Mouse (Mus musculus): ENCODE results near the gene Wfdc18. TPM values are rescaled to one million over a fixed set of nuclear protein-coding genes. Genes with fewer than 3 reads are reported as not detected.

Wfdc18 gene
- polyA plus RNA-seq, 1 experiment from 2014 or later = not detected

- WGBS = 90% methylated on average over 1 of the region's 1 CpGs
These were observed 3.9 kb downstream of the Wfdc18 start for GRCm38 (mm10) chr11:83712671-83713070.

GRCm38 (mm10) chr11:83713925-83714324 is 5.1 kb downstream of the Wfdc18 start:
- no peaks in the 10 kb centered on the region for H3K27me3 ChIP-seq (replicated peaks; ENCODE audit: control insufficient read depth, insufficient read depth, low read length)
- H3K9me3 ChIP-seq (replicated peaks; ENCODE audit: control insufficient read depth, low read length) = no peaks in the 10 kb centered on the region
- no peaks in the 10 kb centered on the region for H3K4me1 ChIP-seq (ENCODE audit: control insufficient read depth, insufficient read depth, low read length)
- ATAC-seq = no peak
- no peak overlapping the region for H3K27ac ChIP-seq (ENCODE audit: low read depth, low read length)
- WGBS = 82% methylated on average over 2 of the region's 2 CpGs
- no peak overlapping the region for H3K4me3 ChIP-seq (ENCODE audit: low read depth, low read length)
- H3K36me3 ChIP-seq (ENCODE audit: control insufficient read depth, insufficient read depth, low read length) = no peaks in the 10 kb centered on the region
- DNase-seq (ENCODE audit: low spot score) = no peak
- no peak overlapping the region for H3K9ac ChIP-seq (ENCODE audit: low read length)
- no peak overlapping the region for H3K4me2 ChIP-seq (ENCODE audit: low read length)

More at GRCm38 (mm10) chr11:83712671-83713070, 3.9 kb downstream of the Wfdc18 start:
- DNase-seq (ENCODE audit: low spot score) = no peak
- Histone ChIP-seq H3K36me3 (ENCODE audit: control insufficient read depth, insufficient read depth, low read length) (no peaks in the 10 kb centered on the region), H3K27me3 (replicated peaks; ENCODE audit: control insufficient read depth, insufficient read depth, low read length) (no peaks in the 10 kb centered on the region), H3K9ac (ENCODE audit: low read length) (no peak overlapping the region), H3K4me1 (ENCODE audit: control insufficient read depth, insufficient read depth, low read length) (no peaks in the 10 kb centered on the region), H3K9me3 (replicated peaks; ENCODE audit: control insufficient read depth, low read length) (no peaks in the 10 kb centered on the region), H3K27ac (ENCODE audit: low read depth, low read length) (no peak overlapping the region), H3K4me3 (ENCODE audit: low read depth, low read length) (no peak overlapping the region), H3K4me2 (ENCODE audit: low read length) (no peak overlapping the region)
- no peak for ATAC-seq

- no peak for ATAC-seq
- no peak overlapping the region for H3K9ac ChIP-seq (ENCODE audit: low read length)
- H3K36me3 ChIP-seq (ENCODE audit: control insufficient read depth, insufficient read depth, low read length) = no peaks in the 10 kb centered on the region
- no peaks in the 10 kb centered on the region for H3K27me3 ChIP-seq (replicated peaks; ENCODE audit: control insufficient read depth, insufficient read depth, low read length)
- no peak overlapping the region for H3K4me3 ChIP-seq (ENCODE audit: low read depth, low read length)
- no peaks in the 10 kb centered on the region for H3K4me1 ChIP-seq (ENCODE audit: control insufficient read depth, insufficient read depth, low read length)
- WGBS = 92% methylated on average over 6 of the region's 6 CpGs
- no peak overlapping the region for H3K4me2 ChIP-seq (ENCODE audit: low read length)
- no peaks in the 10 kb centered on the region for H3K9me3 ChIP-seq (replicated peaks; ENCODE audit: control insufficient read depth, low read length)
- DNase-seq (ENCODE audit: low spot score) = no peak
- H3K27ac ChIP-seq (ENCODE audit: low read depth, low read length) = no peak overlapping the region
These were observed 8.3 kb downstream of the Wfdc18 start for GRCm38 (mm10) chr11:83717042-83717665.

- no peak overlapping the region for H3K27ac ChIP-seq (ENCODE audit: low read depth, low read length)
- no peak overlapping the region for H3K4me2 ChIP-seq (ENCODE audit: low read length)
- no peaks in the 10 kb centered on the region for H3K27me3 ChIP-seq (replicated peaks; ENCODE audit: control insufficient read depth, insufficient read depth, low read length)
- no peak overlapping the region for H3K4me3 ChIP-seq (ENCODE audit: low read depth, low read length)
- no peaks in the 10 kb centered on the region for H3K4me1 ChIP-seq (ENCODE audit: control insufficient read depth, insufficient read depth, low read length)
- DNase-seq (ENCODE audit: low spot score) (no peak), ATAC-seq (no peak)
- no peak overlapping the region for H3K9ac ChIP-seq (ENCODE audit: low read length)
- no peaks in the 10 kb centered on the region for H3K36me3 ChIP-seq (ENCODE audit: control insufficient read depth, insufficient read depth, low read length)
- H3K9me3 ChIP-seq (replicated peaks; ENCODE audit: control insufficient read depth, low read length) = no peaks in the 10 kb centered on the region
These were observed 12.0 kb downstream of the Wfdc18 start for GRCm38 (mm10) chr11:83720766-83721165.

- no peaks in the 10 kb centered on the region for H3K27me3 ChIP-seq (replicated peaks; ENCODE audit: control insufficient read depth, insufficient read depth, low read length)
- no peak for ATAC-seq
- H3K4me3 ChIP-seq (ENCODE audit: low read depth, low read length) = no peak overlapping the region
- H3K4me2 ChIP-seq (ENCODE audit: low read length) = no peak overlapping the region
- H3K36me3 ChIP-seq (ENCODE audit: control insufficient read depth, insufficient read depth, low read length) = no peaks in the 10 kb centered on the region
- WGBS = 73% methylated on average over 3 of the region's 3 CpGs
- DNase-seq (ENCODE audit: low spot score) = no peak
- H3K4me1 ChIP-seq (ENCODE audit: control insufficient read depth, insufficient read depth, low read length) = no peaks in the 10 kb centered on the region
- H3K9ac ChIP-seq (ENCODE audit: low read length) = no peak overlapping the region
- H3K27ac ChIP-seq (ENCODE audit: low read depth, low read length) = no peak overlapping the region
- 0 out of 2 replicates have a peak, but pooled peaks cover 2% of the 10 kb centered on the region for H3K9me3 ChIP-seq (replicated peaks; ENCODE audit: control insufficient read depth, low read length)
These were observed 20.1 kb downstream of the Wfdc18 start for GRCm38 (mm10) chr11:83728757-83729432.

- H3K4me1 ChIP-seq (ENCODE audit: control insufficient read depth, insufficient read depth, low read length) = no peaks in the 10 kb centered on the region
- no peaks in the 10 kb centered on the region for H3K27me3 ChIP-seq (replicated peaks; ENCODE audit: control insufficient read depth, insufficient read depth, low read length)
- H3K4me3 ChIP-seq (ENCODE audit: low read depth, low read length) = no peak overlapping the region
- 0 out of 2 replicates have a peak, but pooled peaks cover 5% of the 10 kb centered on the region for H3K9me3 ChIP-seq (replicated peaks; ENCODE audit: control insufficient read depth, low read length)
- H3K27ac ChIP-seq (ENCODE audit: low read depth, low read length) = no peak overlapping the region
- no peaks in the 10 kb centered on the region for H3K36me3 ChIP-seq (ENCODE audit: control insufficient read depth, insufficient read depth, low read length)
- no peak for ATAC-seq
- H3K9ac ChIP-seq (ENCODE audit: low read length) = no peak overlapping the region
- no peak overlapping the region for H3K4me2 ChIP-seq (ENCODE audit: low read length)
- no peak for DNase-seq (ENCODE audit: low spot score)
- WGBS = 96% methylated on average over 1 of the region's 1 CpGs
These were observed 22.3 kb downstream of the Wfdc18 start for GRCm38 (mm10) chr11:83731116-83731515.

- H3K36me3 ChIP-seq (ENCODE audit: control insufficient read depth, insufficient read depth, low read length) = no peaks in the 10 kb centered on the region
- WGBS = 83% methylated on average over 5 of the region's 5 CpGs
- ATAC-seq (no peak), DNase-seq (ENCODE audit: low spot score) (no peak)
- no peak overlapping the region for H3K9ac ChIP-seq (ENCODE audit: low read length)
- H3K4me3 ChIP-seq (ENCODE audit: low read depth, low read length) = no peak overlapping the region
- H3K4me1 ChIP-seq (ENCODE audit: control insufficient read depth, insufficient read depth, low read length) = no peaks in the 10 kb centered on the region
- 0 out of 2 replicates have a peak, but pooled peaks cover 5% of the 10 kb centered on the region for H3K9me3 ChIP-seq (replicated peaks; ENCODE audit: control insufficient read depth, low read length)
- H3K4me2 ChIP-seq (ENCODE audit: low read length) = no peak overlapping the region
- no peak overlapping the region for H3K27ac ChIP-seq (ENCODE audit: low read depth, low read length)
- no peaks in the 10 kb centered on the region for H3K27me3 ChIP-seq (replicated peaks; ENCODE audit: control insufficient read depth, insufficient read depth, low read length)
These were observed 24.3 kb downstream of the Wfdc18 start for GRCm38 (mm10) chr11:83733071-83733640.

GRCm38 (mm10) chr11:83734215-83734614 is 25.4 kb downstream of the Wfdc18 start:
- no peak overlapping the region for H3K9ac ChIP-seq (ENCODE audit: low read length)
- H3K27ac ChIP-seq (ENCODE audit: low read depth, low read length) = no peak overlapping the region
- H3K36me3 ChIP-seq (ENCODE audit: control insufficient read depth, insufficient read depth, low read length) = no peaks in the 10 kb centered on the region
- 84% methylated on average over 1 of the region's 1 CpGs for WGBS
- H3K4me1 ChIP-seq (ENCODE audit: control insufficient read depth, insufficient read depth, low read length) = no peaks in the 10 kb centered on the region
- H3K27me3 ChIP-seq (replicated peaks; ENCODE audit: control insufficient read depth, insufficient read depth, low read length) = no peaks in the 10 kb centered on the region
- ATAC-seq (no peak), DNase-seq (ENCODE audit: low spot score) (no peak)
- no peak overlapping the region for H3K4me3 ChIP-seq (ENCODE audit: low read depth, low read length)
- no peak overlapping the region for H3K4me2 ChIP-seq (ENCODE audit: low read length)
- 0 out of 2 replicates have a peak, but pooled peaks cover 5% of the 10 kb centered on the region for H3K9me3 ChIP-seq (replicated peaks; ENCODE audit: control insufficient read depth, low read length)

GRCm38 (mm10) chr11:83735881-83736280 is 27.1 kb downstream of the Wfdc18 start:
- 76% methylated on average over 2 of the region's 2 CpGs for WGBS
- Histone ChIP-seq H3K4me1 (ENCODE audit: control insufficient read depth, insufficient read depth, low read length) (no peaks in the 10 kb centered on the region), H3K4me3 (ENCODE audit: low read depth, low read length) (no peak overlapping the region), H3K36me3 (ENCODE audit: control insufficient read depth, insufficient read depth, low read length) (no peaks in the 10 kb centered on the region), H3K9ac (ENCODE audit: low read length) (no peak overlapping the region), H3K27ac (ENCODE audit: low read depth, low read length) (no peak overlapping the region), H3K4me2 (ENCODE audit: low read length) (no peak overlapping the region), H3K27me3 (replicated peaks; ENCODE audit: control insufficient read depth, insufficient read depth, low read length) (no peaks in the 10 kb centered on the region), H3K9me3 (replicated peaks; ENCODE audit: control insufficient read depth, low read length) (0 out of 2 replicates have a peak, but pooled peaks cover 5% of the 10 kb centered on the region)
- DNase-seq (ENCODE audit: low spot score) = no peak
- ATAC-seq = no peak

Data from forebrain, embryonic 14.5 days (tissue).